11 mouse cellular contexts compared by ENCODE assay signal in the genomic region with DNA sequence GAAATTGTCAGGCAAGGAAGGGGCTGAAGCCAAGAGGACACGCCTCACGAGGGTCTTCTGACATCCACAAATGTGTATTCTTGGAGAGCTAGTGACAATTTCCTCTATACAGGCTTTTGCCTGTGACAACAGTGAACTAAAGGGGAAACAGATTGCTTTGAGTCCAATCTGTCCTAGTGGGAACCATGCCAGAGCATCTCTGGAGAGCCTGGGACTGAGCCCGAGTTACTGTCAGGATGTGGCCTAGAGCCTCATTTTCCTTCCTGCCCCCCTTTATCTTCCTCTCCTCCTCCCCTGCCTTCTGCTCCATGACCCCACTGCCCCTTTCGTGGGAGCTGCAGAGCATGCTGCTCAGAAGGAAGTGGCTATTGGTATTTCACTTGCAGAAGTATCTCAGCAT. TPM values are rescaled to one million over a fixed set of nuclear protein-coding genes. Genes with fewer than 3 reads are reported as not detected.
DNase-seq lines count a peak whose midpoint lies in the region; ATAC-seq lines count a peak whose summit lies in the region.
"Had no signal": no experiment of that assay in that cellular context is flagged by ENCODE, and none has a peak within 500 bp of the region (broad histone marks: within the 10 kb centered on the region; RNA-seq: fewer than 3 reads in every experiment).

No protein-coding gene starts in this region.

- H3K4me1 ChIP-seq in liver, embryonic 12.5 days, result no peaks in the 10 kb centered on the region
- H3K4me1 ChIP-seq: limb, embryonic 15.5 days had no signal

- no peak overlapping the region for H3K4me2 ChIP-seq in liver, embryonic 12.5 days
- H3K4me2 ChIP-seq: limb, embryonic 15.5 days had no signal

- no peak overlapping the region for H3K4me3 ChIP-seq in liver, embryonic 12.5 days
- H3K4me3 ChIP-seq: limb, embryonic 15.5 days had no signal

- peaks cover 41% of the 10 kb centered on the region for H3K27me3 ChIP-seq in liver, embryonic 12.5 days (replicated peaks)

- WGBS in liver, embryonic 12.5 days (ENCODE audit: insufficient replicate concordance), result 42% methylated on average over 4 of the region's 4 CpGs

- ATAC-seq in liver, embryonic 12.5 days, result no peak

- intact Hi-C loops in left cerebral cortex, postnatal 4 days (cut with DNase I), result no loop called here
- intact Hi-C loops in heart, postnatal 10 days (cut with DNase I), result no loop called here

- H3K9me3 ChIP-seq in liver, embryonic 12.5 days (replicated peaks), result no peaks in the 10 kb centered on the region
- H3K9me3 ChIP-seq: limb, embryonic 15.5 days had no signal

- DNase-seq in heart, adult 11 months, result peak; percentile 81
- no peak for DNase-seq in heart, adult 9 months (ENCODE audit: low spot score in 2 of 2)
- peak; percentile 53 for DNase-seq in left cerebral cortex, postnatal 4 days
- no peak for DNase-seq in left cerebral cortex, adult 9 months (ENCODE audit: low spot score in 2 of 2)
- DNase-seq in cerebellum, adult 18-20 months, result peak; percentile 81 to 88
- peak; percentile 31 to 37 for DNase-seq in heart, postnatal 10 days
- DNase-seq in yolk sac, embryonic 10.5 days (ENCODE audit: low spot score), result no peak
- DNase-seq: adrenal gland, adult 8-10 months; retina, postnatal 1 day had no signal

- H3K9ac ChIP-seq in liver, embryonic 12.5 days, result no peak overlapping the region
- H3K9ac ChIP-seq: limb, embryonic 15.5 days had no signal

- H3K36me3 ChIP-seq in liver, embryonic 12.5 days, result no peaks in the 10 kb centered on the region
- H3K36me3 ChIP-seq: limb, embryonic 15.5 days had no signal

- no peak overlapping the region for H3K27ac ChIP-seq in liver, embryonic 12.5 days
- H3K27ac ChIP-seq: limb, embryonic 15.5 days had no signal

RNA-seq across cellular contexts. Expression of gene Nhsl2, which starts 49.2 kb away (rescaled TPM):
- total RNA-seq in left cerebral cortex, postnatal 4 days (2021), result 10 to 100 TPM in 1 of 2 experiments, 1 to 10 TPM in 1; 9.8 to 11.3 TPM
- total RNA-seq in heart, postnatal 10 days (2021), result 1 to 10 TPM; 7.5 to 9.9 TPM
- polyA plus RNA-seq in liver, embryonic 12.5 days (2016; fragmentation: Nextera tagmentation; extraction: Ambion mirVana), result 2.4 and 4.4 TPM in 2 replicates

Comparison
In these comparisons a context has a peak if more than half of its experiments do, and no peak if none do; other contexts are left out.
1. DNase-seq: peak in heart, adult 11 months (single experiment), left cerebral cortex, postnatal 4 days (single experiment), cerebellum, adult 18-20 months (2 of 2) and heart, postnatal 10 days (2 of 2); none in heart, adult 9 months (0 of 2), left cerebral cortex, adult 9 months (0 of 2) and yolk sac, embryonic 10.5 days (single experiment).